Mouse (Mus musculus): ENCODE data around the gene Artn. TPM values are rescaled to one million over a fixed set of nuclear protein-coding genes. Genes with fewer than 3 reads are reported as not detected.

Gene Artn
- polyA plus RNA-seq, 1 experiment from 2014 or later = 3.0 TPM

DNA sequence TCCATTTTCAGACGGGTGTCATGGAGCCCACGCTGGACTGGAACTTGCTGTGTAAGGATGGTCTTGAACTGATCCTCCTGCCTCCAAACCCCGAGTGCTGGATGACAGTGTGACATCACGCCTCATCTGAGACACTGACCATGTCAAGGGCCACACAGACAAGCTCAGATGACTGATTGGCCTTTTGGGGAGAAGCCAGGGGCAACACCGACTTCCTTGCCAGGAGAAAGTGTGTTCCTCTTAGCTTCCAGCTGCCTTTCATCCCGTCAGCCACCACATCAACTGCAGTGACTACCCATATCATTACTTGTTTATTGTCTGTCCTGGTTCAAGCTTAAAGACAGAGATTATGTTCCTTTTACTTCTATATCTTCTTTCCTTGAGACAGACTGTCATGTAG, 4.6 kb downstream of the Artn start:
- Histone ChIP-seq H3K9me3 (ENCODE audit: low read length) (no peaks in the 10 kb centered on the region), H3K27ac (ENCODE audit: low read length) (no peak overlapping the region), H3K4me3 (ENCODE audit: low read length) (no peak overlapping the region), H3K4me1 (ENCODE audit: insufficient read depth, low read length) (peaks cover 25% of the 10 kb centered on the region), H3K36me3 (ENCODE audit: insufficient read depth, low read length) (no peaks in the 10 kb centered on the region), H3K4me2 (replicated peaks; ENCODE audit: low read depth, low read length) (no peak overlapping the region), H3K9ac (replicated peaks; ENCODE audit: low read length) (no peak overlapping the region), H3K27me3 (ENCODE audit: insufficient read depth, low read length) (peaks cover 37% of the 10 kb centered on the region)
- WGBS = 57% methylated on average over 5 of the region's 6 CpGs
- no peak for ATAC-seq (ENCODE audit: low FRiP score, low TSS enrichment)

DNA sequence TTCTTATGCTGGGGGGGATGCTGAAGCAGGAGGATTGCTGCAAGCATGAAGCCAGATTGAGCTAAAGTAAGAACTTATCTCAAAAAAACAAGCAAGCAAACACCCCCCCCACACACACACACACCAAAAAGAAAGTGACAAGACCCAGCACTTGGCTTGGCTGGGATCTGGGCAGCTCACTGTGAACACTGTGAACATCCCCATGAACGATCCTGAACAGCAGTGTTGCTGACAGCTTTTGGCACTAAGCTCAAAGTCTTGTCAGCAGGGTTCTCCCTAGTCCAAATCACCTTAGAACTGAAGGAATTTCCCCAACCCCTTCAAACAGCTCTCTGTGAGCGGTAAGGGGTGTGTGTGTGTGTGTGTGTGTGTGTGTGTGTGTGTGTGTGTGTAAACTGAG, 6.1 kb downstream of the Artn start:
- Histone ChIP-seq H3K36me3 (ENCODE audit: insufficient read depth, low read length) (no peaks in the 10 kb centered on the region), H3K4me3 (ENCODE audit: low read length) (no peak overlapping the region), H3K9me3 (ENCODE audit: low read length) (no peaks in the 10 kb centered on the region), H3K27ac (ENCODE audit: low read length) (no peak overlapping the region), H3K27me3 (ENCODE audit: insufficient read depth, low read length) (peaks cover 33% of the 10 kb centered on the region), H3K9ac (replicated peaks; ENCODE audit: low read length) (no peak overlapping the region), H3K4me2 (replicated peaks; ENCODE audit: low read depth, low read length) (no peak overlapping the region), H3K4me1 (ENCODE audit: insufficient read depth, low read length) (peaks cover 13% of the 10 kb centered on the region)
- 65% methylated on average over 2 of the region's 2 CpGs for WGBS
- ATAC-seq (ENCODE audit: low FRiP score, low TSS enrichment) = no peak

DNA sequence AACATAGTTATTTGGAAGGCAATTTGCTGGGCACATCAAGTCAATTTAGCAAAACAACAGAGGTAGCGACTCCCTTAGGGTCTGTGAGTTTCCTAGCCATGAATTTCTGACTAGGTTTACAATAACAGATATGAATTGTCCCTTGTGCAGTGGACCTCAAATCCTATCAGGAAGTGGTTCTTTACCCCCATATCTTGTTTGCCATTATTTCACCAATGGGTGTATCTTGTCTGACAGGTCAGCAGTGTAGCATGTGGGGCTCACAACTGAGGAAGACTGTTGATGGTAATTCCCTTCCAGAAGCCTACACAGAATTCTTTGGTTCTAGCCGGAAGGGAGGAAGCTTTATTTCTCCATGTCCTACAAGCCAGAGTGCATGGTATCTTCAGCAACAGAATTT, 8.2 kb downstream of the Artn start:
- Histone ChIP-seq H3K27ac (ENCODE audit: low read length) (no peak overlapping the region), H3K9ac (replicated peaks; ENCODE audit: low read length) (no peak overlapping the region), H3K4me1 (ENCODE audit: insufficient read depth, low read length) (peaks cover 3% of the 10 kb centered on the region), H3K36me3 (ENCODE audit: insufficient read depth, low read length) (no peaks in the 10 kb centered on the region), H3K9me3 (ENCODE audit: low read length) (no peaks in the 10 kb centered on the region), H3K4me2 (replicated peaks; ENCODE audit: low read depth, low read length) (no peak overlapping the region), H3K27me3 (ENCODE audit: insufficient read depth, low read length) (peaks cover 13% of the 10 kb centered on the region), H3K4me3 (ENCODE audit: low read length) (no peak overlapping the region)
- ATAC-seq (ENCODE audit: low FRiP score, low TSS enrichment) = no peak
- 86% methylated on average over 2 of the region's 2 CpGs for WGBS

- Histone ChIP-seq H3K9ac (replicated peaks; ENCODE audit: low read length) (no peak overlapping the region), H3K27me3 (ENCODE audit: insufficient read depth, low read length) (no peaks in the 10 kb centered on the region), H3K27ac (ENCODE audit: low read length) (no peak overlapping the region), H3K36me3 (ENCODE audit: insufficient read depth, low read length) (no peaks in the 10 kb centered on the region), H3K9me3 (ENCODE audit: low read length) (no peaks in the 10 kb centered on the region), H3K4me2 (replicated peaks; ENCODE audit: low read depth, low read length) (no peak overlapping the region), H3K4me3 (ENCODE audit: low read length) (no peak overlapping the region), H3K4me1 (ENCODE audit: insufficient read depth, low read length) (peaks cover 16% of the 10 kb centered on the region)
- 87% methylated on average over 5 of the region's 5 CpGs for WGBS
- no peak for ATAC-seq (ENCODE audit: low FRiP score, low TSS enrichment)
Measured at GRCm38 (mm10) chr4:117918762-117919161, 10.8 kb downstream of the Artn start.

DNA sequence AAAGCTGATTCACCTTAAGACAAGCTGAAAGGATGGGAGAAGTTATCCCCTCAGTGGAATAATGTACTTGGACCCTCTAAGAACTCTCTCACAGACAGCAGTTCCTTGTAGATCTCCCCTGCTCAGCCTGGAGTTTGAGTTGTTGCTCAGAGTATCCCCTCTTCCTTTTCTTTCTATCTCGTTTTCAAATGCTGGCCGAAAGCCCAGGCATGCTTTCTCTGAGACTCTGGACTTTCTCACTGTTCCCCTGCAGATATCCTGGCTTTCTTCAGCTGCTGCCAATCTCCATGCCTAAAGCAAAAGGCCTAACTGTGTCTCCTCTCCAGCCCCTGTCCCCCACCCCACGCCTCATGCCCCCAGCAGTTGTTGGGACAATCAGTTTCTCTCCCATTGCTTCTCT, 11.3 kb downstream of the Artn start:
- Histone ChIP-seq H3K9me3 (ENCODE audit: low read length) (no peaks in the 10 kb centered on the region), H3K4me2 (replicated peaks; ENCODE audit: low read depth, low read length) (no peak overlapping the region), H3K27ac (ENCODE audit: low read length) (no peak overlapping the region), H3K4me3 (ENCODE audit: low read length) (no peak overlapping the region), H3K4me1 (ENCODE audit: insufficient read depth, low read length) (peaks cover 21% of the 10 kb centered on the region), H3K27me3 (ENCODE audit: insufficient read depth, low read length) (no peaks in the 10 kb centered on the region), H3K36me3 (ENCODE audit: insufficient read depth, low read length) (no peaks in the 10 kb centered on the region), H3K9ac (replicated peaks; ENCODE audit: low read length) (no peak overlapping the region)
- WGBS = 68% methylated on average over 3 of the region's 3 CpGs
- ATAC-seq (ENCODE audit: low FRiP score, low TSS enrichment) = no peak

GRCm38 (mm10) chr4:117917847-117918246, 11.7 kb downstream of the Artn start:
- no peak overlapping the region for H3K9ac ChIP-seq (replicated peaks; ENCODE audit: low read length)
- no peak overlapping the region for H3K4me3 ChIP-seq (ENCODE audit: low read length)
- ATAC-seq (ENCODE audit: low FRiP score, low TSS enrichment) = no peak
- no peaks in the 10 kb centered on the region for H3K9me3 ChIP-seq (ENCODE audit: low read length)
- 87% methylated on average over 4 of the region's 4 CpGs for WGBS
- no peaks in the 10 kb centered on the region for H3K27me3 ChIP-seq (ENCODE audit: insufficient read depth, low read length)
- no peak overlapping the region for H3K27ac ChIP-seq (ENCODE audit: low read length)
- H3K36me3 ChIP-seq (ENCODE audit: insufficient read depth, low read length) = no peaks in the 10 kb centered on the region
- H3K4me1 ChIP-seq (ENCODE audit: insufficient read depth, low read length) = peaks cover 25% of the 10 kb centered on the region
- no peak overlapping the region for H3K4me2 ChIP-seq (replicated peaks; ENCODE audit: low read depth, low read length)

DNA sequence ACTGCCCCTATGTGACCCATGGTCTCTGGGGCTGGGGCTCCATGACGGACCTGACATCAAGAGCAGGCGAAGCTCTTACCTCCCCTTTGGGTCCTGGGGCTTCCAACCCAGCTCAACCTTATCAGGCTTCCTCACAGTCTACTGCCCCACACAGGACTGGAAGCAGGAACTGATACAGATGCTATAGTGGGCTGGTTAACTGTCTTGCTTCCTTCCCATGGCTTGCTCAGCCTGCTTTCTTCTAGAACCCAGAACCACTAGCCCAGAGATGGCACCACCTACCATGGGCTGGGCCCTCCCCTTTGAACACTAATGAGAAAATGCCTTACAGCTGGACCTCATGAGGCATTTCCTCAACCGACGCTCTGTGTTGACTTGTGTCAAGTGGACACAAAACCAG, 12.2 kb downstream of the Artn start:
- H3K4me1 ChIP-seq (ENCODE audit: insufficient read depth, low read length) = peaks cover 28% of the 10 kb centered on the region
- H3K4me3 ChIP-seq (ENCODE audit: low read length) = no peak overlapping the region
- 79% methylated on average over 4 of the region's 4 CpGs for WGBS
- H3K9ac ChIP-seq (replicated peaks; ENCODE audit: low read length) = no peak overlapping the region
- no peak for ATAC-seq (ENCODE audit: low FRiP score, low TSS enrichment)
- H3K9me3 ChIP-seq (ENCODE audit: low read length) = no peaks in the 10 kb centered on the region
- H3K4me2 ChIP-seq (replicated peaks; ENCODE audit: low read depth, low read length) = no peak overlapping the region
- no peaks in the 10 kb centered on the region for H3K36me3 ChIP-seq (ENCODE audit: insufficient read depth, low read length)
- no peak overlapping the region for H3K27ac ChIP-seq (ENCODE audit: low read length)
- no peaks in the 10 kb centered on the region for H3K27me3 ChIP-seq (ENCODE audit: insufficient read depth, low read length)

DNA sequence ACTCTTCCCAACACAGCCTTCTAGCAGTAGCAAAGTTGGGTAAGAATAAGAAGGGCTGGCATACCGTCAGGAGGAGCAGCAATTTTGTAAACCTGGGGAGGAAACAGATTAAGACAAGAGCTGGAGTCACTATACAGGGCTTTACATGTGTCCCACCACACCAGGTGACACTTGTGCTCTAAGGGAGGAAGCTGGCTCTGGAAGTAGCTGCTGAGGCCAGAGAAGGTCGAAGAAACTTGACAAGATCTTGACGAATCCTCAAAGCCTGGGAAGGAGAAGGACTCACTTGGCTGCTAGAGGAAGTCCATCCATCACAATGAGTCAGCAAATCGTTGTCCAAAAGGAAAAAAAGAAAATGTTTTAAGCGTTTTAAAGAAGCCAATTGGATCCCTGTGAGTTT, 13.2 kb downstream of the Artn start:
- ATAC-seq (ENCODE audit: low FRiP score, low TSS enrichment) = no peak
- H3K27me3 ChIP-seq (ENCODE audit: insufficient read depth, low read length) = no peaks in the 10 kb centered on the region
- H3K4me1 ChIP-seq (ENCODE audit: insufficient read depth, low read length) = peaks cover 28% of the 10 kb centered on the region
- WGBS = 72% methylated on average over 5 of the region's 5 CpGs
- H3K27ac ChIP-seq (ENCODE audit: low read length) = no peak overlapping the region
- H3K4me2 ChIP-seq (replicated peaks; ENCODE audit: low read depth, low read length) = peak overlapping the region; percentile 99; the same call in 1 of the 2 replicates
- no peak overlapping the region for H3K4me3 ChIP-seq (ENCODE audit: low read length)
- no peaks in the 10 kb centered on the region for H3K9me3 ChIP-seq (ENCODE audit: low read length)
- H3K36me3 ChIP-seq (ENCODE audit: insufficient read depth, low read length) = peaks cover 7% of the 10 kb centered on the region
- H3K9ac ChIP-seq (replicated peaks; ENCODE audit: low read length) = peak overlapping the region; percentile 85; the same call in 1 of the 2 replicates

- Histone ChIP-seq H3K4me3 (ENCODE audit: low read length) (peak overlapping the region; percentile 87), H3K27ac (ENCODE audit: low read length) (peak overlapping the region; percentile 22; the same call in 1 of the 2 replicates), H3K9ac (replicated peaks; ENCODE audit: low read length) (peak overlapping the region; percentile 85), H3K9me3 (ENCODE audit: low read length) (no peaks in the 10 kb centered on the region), H3K4me2 (replicated peaks; ENCODE audit: low read depth, low read length) (peak overlapping the region; percentile 99), H3K36me3 (ENCODE audit: insufficient read depth, low read length) (peaks cover 12% of the 10 kb centered on the region), H3K4me1 (ENCODE audit: insufficient read depth, low read length) (peaks cover 28% of the 10 kb centered on the region), H3K27me3 (ENCODE audit: insufficient read depth, low read length) (no peaks in the 10 kb centered on the region)
- ATAC-seq (ENCODE audit: low FRiP score, low TSS enrichment) = no peak
- 1% methylated on average over 19 of the region's 19 CpGs for WGBS
Measured at GRCm38 (mm10) chr4:117915489-117916105, 14.0 kb downstream of the Artn start.

DNA sequence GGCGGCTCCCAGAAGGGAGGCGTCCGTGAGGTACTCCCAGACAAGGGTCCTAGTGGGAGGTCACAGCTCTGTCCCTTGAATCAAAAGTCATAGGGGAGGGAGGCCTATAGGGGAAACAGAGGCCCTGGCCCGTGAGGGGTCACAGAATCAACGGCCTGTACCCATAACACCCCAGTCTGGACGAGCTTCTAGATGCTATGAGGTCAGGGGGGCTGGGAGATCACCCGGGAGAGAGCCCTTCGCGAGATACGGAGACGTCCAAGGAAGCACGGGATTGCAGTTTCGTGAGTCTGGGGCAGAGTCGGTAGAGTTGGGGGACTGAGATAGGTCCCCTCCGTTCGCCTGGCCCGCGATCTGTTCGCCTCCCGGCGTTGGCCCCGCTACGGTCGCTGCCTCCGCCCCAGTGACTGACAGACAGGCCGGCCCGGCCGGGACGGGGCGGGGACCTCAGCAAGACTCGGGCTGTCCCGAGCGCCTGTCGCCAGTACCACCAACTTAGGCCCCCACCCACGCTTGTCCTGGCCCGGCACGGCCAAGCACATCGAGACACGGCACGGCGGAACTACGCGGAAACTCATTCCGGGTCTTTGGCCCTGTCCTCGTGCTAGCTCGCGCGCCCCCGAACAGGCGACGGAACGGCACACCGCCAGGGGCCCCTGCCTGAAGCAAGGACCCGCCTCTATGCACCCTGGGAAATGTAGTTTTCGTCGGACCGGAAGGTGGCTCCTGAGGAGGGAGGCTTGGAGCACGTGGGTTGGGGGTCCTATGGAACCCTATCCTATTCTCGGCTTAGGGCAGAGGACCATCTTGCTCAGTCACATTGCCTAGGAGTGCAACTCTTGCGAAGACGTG, 14.7 kb downstream of the Artn start, which contains the start of gene Ipo13:
TSS of gene Ipo13 (minus strand) at position 409 of the 852 bp plus-strand sequence.
- peak; percentile 95 for ATAC-seq (ENCODE audit: low FRiP score, low TSS enrichment)
- WGBS = 0% methylated on average over 61 of the region's 61 CpGs
- Histone ChIP-seq H3K4me1 (ENCODE audit: insufficient read depth, low read length) (peaks cover 28% of the 10 kb centered on the region), H3K27ac (ENCODE audit: low read length) (peak within 1 kb of the TSS; percentile 63), H3K4me2 (replicated peaks; ENCODE audit: low read depth, low read length) (peak within 1 kb of the TSS; percentile 99), H3K4me3 (ENCODE audit: low read length) (peak within 1 kb of the TSS; percentile 87), H3K9me3 (ENCODE audit: low read length) (no peaks in the 10 kb centered on the region), H3K36me3 (ENCODE audit: insufficient read depth, low read length) (peaks cover 12% of the 10 kb centered on the region), H3K27me3 (ENCODE audit: insufficient read depth, low read length) (no peaks in the 10 kb centered on the region), H3K9ac (replicated peaks; ENCODE audit: low read length) (peak within 1 kb of the TSS; percentile 85)
